Mouse (Mus musculus): ENCODE data around the gene Fmnl2.

Gene Fmnl2

DNA sequence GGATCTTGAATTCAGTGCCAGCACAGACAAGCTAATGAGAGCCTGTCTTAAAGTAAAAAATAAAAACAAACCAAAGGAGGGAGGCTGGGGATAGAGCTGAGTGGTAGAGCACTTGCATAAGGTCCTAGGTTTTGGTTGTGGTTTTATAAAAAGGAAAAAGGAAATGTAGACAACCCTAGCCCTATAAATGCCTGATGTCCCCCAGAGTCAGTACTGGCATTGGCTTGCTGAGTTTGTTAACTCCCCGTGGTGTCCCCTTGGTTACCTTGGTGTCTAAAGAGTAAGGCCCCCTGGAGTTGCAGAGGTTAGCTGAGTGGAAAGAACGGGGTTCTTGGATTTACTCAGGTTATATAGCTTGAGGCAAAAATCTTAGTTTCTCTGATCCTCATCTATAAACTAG is 55.7 kb downstream of the Fmnl2 start:
- DNase-seq (ENCODE audit: low read depth, low spot score), result no peak

DNA sequence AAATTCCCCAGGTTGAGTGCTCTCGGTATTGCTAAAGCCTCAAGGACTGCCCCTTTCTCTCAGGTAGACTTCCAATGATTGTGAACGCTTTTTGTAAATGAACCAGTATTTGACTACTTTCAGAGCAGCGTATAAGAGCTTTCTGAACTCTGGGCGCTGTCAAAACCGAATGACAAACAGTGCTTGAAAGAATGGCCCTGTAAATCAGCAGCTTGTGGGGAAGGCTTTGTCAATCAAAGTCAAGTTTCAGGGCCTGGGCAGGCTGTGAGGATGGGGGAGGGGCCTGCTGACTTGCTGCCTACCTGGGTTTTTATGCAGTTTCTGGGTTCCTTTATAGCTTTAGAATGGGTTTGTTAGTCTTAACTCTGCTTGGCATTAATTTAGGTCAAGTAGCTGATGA is 56.1 kb downstream of the Fmnl2 start:
- DNase-seq (ENCODE audit: low read depth, low spot score), result no peak

DNA sequence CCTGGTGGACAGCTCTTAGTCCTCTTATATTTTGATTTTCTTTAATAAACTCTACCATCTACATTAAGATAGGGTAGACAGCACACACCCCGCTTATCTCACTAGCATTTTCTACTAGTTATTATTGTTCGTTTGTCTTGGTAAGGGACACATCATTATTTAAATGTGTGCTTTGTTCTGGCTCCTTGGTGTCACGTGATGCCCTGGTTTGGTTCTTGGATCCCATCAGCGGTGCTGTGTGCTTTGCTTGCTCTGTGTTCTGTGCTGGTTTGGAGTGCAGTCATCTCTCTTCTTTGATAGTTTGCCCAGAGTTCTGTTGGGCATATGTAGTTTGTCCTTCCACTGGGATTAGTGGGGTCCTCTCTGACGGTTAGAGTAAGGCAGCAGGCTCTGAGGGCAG is 57.9 kb downstream of the Fmnl2 start:
- DNase-seq (ENCODE audit: low read depth, low spot score), result no peak

DNA sequence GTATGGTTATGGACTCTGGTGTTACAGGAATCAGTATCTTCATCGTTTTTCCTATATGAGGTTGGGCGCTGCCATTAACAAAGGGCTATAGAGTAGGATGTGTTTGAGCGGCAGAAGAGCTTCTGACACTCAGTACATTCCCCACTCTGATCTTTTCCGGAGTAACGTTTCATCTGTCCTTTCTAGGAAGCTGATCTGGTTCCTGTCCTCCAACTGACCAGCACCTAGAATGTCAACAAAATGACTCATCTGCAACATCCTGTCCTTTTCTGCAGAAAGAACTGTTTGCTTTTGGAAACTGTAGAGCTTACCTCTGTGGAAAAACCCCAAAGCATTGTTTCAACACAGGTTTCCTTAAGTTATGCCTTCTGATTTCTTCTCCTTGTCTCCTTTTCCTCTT is 60.4 kb downstream of the Fmnl2 start:
- DNase-seq (ENCODE audit: low read depth, low spot score), result no peak

DNA sequence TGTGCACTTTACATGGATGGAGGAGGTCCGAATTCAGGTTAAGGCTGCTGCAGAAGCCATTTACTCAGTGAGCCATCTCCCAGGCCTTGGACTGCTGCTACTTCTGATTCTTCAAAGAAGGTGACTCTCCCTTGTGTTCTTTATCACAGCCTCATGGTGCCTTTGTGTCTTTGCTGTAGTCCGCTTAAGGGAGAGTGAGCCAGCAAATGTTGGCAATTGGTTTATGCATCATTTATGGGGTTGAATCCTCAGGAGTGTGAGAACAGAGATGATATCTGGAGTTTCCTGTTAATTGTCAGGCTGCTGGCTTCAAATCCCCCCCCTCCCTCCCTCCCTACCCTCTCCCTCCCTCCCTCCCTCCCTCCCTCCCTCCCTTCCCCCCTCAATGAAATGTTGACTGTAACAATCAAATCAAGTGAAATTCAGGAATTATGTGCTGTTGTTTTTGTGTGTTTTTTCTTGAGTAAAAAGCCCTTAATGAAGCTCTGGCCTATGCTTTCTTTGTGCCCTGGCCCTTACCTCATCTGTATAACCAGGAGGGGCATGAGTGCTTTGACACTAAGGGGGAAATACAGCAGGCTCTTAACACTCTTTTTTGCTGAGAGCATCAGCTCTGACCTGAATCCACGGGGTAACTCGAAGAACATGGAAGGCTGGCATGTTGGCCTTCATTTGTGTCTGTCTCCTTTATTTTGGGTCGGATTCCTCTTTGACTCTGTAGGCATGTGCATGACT is 63.2 kb downstream of the Fmnl2 start:
- no peak for DNase-seq (ENCODE audit: low read depth, low spot score)

DNA sequence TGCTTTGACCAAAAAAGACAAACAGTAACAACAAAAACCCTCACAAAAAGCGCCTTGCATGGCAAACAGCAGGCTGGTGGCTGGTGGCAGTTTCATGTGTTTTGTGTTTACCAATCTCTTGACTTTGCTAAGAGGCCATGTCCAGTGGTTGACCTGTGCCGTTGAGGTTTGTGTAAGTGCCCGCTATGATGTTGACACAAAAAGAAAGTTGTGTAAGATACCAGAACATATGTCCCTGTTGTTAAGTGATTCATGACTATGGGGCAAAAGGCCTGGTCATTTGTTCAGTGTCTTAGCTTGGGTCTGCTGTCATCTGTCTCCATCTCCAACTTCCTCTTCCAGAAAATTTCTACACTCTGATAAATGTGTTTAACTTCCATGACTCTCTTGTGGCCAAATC is 67.4 kb downstream of the Fmnl2 start:
- no peak for DNase-seq (ENCODE audit: low read depth, low spot score)

DNA sequence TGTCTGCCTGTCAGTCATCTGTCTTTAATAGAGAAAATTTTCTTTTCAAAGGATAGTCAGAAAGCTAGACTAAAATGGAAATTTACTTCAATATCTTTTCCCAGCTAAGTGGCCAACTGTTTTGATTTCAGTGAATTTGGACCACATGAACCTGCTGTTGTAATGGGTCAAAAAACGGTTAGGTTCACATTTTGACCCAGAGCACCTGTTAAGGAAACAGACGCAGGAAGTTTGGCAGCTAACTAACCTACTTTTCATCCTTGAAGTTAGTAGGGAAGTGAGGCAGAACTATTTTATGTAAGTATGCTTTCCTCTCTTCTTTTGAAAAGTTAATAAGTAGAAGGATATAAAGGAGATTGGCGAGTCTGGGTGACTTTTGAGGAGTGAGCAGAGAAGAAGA is 69.7 kb downstream of the Fmnl2 start:
- no peak for DNase-seq (ENCODE audit: low read depth, low spot score)

DNA sequence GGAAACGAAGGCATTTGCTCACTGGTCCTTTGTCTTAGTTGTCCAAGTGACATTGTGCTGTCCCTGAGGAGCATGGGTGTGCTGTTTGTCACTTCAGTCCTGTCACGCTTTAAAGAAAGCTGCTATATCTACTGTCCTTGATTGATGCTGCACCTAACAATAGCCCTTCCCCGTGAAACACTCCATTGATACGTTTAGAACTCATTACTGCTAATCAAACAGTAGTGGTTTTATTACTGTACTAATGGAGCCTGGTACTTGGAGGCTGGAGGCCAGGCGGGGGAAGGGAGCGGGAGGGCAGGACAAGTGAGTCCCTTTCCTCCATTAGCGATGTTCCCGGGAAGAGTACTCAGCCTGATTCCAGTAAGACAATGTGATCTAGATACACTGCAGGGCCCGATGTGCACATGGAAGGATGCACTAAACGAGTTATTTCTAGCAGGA is 70.2 kb downstream of the Fmnl2 start:
- no peak for DNase-seq (ENCODE audit: low read depth, low spot score)

DNA sequence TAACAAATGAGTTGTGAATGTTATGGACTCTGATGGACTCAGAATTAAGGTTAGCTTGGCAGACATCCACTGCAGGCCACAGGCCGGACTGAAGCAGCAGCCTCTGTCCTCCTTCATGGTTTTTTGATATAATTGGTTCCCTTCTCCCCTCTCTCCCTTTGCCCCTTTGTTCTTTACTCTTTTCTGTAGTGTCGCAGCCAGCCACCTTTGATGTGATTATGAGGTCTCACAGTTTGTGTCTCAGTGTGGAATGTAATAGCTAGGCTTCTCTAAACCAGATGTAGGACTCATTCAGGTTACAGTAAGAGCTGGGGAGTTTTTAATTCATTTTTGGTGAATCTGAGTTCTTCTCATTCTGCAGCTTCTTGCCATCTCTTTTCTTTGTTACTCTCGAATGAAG is 70.7 kb downstream of the Fmnl2 start:
- no peak for DNase-seq (ENCODE audit: low read depth, low spot score)

DNA sequence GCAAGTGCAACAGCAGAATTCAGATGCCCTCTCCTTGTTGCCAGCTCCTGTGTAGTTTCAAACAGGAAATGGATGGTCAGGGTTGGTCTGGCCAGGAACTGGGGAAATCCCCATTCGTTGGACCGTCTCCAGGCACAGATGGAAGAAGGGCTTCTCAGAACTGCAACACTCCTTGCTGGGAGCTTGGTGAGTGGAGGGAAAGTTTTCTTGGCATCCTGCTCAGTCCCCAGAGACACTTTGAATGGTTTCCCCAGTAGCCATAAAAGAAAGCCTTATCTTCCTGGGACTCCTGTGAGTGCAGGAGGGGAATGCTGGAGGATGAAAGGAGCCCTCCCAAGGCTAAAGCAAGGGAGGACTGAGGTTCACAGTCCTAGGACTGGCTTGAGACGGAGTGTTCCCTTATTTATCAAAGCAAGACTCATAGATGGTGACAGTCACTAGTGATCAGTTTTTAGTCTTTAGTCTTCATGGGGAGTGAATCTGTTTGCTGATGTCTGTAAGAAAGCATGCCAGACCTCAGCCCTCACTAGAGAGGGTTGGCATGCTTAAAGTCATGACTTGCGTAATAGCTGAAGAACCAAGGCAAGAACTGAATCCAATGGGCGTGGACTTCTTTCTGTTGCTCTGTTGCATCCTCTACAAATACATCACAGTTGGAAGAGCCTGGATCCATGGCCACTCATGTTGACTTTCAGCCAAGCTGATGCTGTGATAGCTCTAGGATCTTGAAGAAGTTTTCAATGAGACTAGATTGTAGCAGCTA is 72.6 kb downstream of the Fmnl2 start:
- DNase-seq (ENCODE audit: low read depth, low spot score), result no peak

DNA sequence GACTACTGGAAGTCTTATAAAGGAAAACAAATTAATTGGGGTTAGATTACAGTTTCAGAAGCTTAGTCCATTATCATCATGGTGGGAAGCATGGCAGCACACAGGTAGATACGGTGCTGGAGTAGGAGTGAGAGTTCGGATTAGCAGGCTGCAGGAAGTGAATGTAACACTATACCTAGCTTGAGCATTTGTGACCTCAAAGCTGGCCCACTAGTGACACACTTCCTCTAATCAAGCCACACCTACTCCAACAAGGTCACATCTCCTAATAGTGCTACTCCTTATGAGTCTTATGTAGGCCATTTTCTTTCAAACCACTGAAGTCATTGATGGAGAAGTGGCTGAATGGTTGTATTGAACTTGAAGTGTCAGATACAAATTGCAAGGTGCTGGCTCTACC is 73.7 kb downstream of the Fmnl2 start:
- DNase-seq (ENCODE audit: low read depth, low spot score), result no peak

DNA sequence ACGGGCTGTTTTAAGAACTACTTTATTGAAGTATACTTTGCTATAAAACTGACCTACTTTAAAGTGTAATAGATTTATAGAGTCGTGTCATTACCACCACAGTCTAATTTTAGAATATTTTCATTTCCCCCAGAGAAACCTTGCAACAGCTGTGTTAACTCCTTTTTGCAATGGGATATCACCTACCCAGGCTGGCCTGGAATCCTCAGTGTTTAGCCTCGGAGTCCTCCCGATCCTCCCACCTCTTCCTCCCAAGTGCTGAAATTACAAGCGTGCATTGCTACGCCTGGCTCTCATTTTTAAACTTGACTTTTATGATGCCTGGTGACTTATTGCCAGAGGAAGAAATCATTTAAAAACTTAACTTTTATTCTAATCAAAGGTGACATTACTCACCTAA is 78.2 kb downstream of the Fmnl2 start:
- no peak for DNase-seq (ENCODE audit: low read depth, low spot score)

DNA sequence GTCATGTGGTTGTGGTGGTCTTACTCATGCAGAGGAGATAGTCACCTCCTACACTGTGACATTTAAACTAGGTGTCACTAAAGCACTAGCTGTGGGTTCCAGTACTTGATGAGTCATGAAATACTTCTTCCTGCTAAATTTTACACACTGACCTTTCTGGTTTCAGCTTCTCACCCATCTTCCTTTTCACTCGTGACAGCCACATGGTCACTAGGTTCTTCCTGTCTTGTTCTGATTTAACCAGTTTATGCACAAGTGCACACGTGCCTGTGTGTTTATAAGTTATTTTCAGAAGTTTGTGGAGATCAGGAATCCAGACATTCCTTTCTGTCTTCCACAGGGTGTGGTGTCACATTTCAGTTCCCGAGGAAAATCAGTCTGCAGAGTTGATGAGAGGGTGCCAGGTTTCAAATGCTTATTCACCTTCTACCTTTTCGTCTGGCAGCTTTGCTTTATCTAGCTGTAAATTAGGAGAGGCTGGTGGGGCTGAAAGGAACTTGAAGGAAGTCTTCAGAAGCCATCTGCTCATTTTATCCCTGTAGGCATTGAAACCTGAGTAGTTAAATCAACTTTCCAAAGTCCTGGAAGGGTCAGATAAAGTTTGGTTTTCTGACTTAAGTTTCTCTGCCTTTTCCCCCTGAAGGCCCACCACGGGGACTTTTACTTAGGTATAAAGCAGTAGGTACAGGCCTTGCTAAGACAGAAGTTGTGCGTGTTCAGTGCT is 80.9 kb downstream of the Fmnl2 start:
- no peak for DNase-seq (ENCODE audit: low read depth, low spot score)

DNA sequence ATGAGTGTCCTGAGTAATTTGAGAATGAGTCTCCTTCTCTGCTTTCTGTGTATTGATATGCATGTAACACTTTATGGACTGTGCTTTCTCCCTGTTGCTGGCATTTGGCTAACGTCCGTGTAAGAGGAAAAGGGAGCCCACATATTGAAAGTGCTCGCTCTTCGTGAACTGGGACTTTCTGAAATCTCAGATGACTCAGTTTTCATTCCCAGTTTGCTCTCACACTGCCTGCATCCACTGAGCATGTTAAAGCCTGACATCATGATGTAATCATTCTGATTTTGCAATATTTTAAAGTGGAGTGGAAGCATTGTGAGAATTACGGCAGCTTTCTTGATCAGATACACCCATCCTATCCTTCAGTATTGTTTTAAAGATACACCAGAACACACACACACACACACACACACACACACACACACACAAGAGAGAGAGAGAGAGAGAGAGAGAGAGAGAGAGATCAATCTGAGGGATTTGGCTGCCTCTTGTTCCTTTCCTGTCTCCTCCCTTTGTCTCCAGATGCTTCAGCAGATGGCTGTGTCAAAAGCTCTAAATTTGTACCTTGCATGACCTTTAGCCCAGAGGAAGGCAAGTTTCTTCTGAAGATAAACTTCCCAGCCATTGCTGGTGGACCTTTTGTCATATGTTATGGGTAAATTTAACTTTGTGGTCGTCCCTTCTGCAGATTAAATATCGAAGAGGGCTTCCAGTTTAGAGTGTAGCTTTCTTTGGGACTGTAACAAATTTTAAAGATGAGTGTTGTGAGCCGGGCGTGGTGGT is 86.2 kb downstream of the Fmnl2 start:
- no peak for DNase-seq (ENCODE audit: low read depth, low spot score)

DNA sequence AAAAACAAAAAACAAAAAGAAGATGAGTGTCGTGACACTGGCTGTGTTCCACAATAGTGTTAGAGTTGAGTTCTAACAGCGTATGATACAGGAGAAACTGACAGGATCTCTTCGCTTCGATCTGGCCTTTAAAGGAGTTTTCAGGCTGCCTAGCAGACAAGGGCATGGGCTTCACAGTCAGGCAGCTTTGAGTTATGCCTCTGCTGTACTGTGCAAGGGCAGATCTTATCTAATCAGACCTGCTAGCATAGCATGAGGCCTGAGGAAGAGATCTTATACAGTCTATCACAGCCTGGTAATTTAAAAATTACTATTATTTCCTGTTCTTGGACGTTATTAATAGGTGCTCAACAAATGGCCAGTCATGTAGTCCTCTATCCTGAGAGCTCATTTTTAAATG is 86.9 kb downstream of the Fmnl2 start:
- DNase-seq (ENCODE audit: low read depth, low spot score), result no peak

DNA sequence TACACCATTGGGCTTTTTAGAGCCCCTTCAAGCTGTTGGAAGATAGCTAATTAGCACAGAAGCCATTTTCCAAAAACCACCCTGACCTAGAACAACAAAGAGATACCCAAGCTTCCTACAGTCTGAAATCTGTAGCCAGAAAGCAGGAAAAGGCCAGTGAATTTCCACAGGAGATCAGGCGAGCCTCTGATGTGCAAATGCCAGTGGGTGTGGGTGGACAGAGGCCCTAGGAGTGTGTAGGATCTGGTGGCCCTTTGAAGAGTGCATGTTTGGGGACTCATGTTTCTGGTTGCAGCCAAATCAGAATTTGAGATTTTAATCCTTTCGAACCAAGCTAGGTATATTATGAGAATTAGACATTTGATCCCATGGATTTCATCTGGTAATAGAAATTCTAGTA is 88.4 kb downstream of the Fmnl2 start:
- no peak for DNase-seq (ENCODE audit: low read depth, low spot score)

DNA sequence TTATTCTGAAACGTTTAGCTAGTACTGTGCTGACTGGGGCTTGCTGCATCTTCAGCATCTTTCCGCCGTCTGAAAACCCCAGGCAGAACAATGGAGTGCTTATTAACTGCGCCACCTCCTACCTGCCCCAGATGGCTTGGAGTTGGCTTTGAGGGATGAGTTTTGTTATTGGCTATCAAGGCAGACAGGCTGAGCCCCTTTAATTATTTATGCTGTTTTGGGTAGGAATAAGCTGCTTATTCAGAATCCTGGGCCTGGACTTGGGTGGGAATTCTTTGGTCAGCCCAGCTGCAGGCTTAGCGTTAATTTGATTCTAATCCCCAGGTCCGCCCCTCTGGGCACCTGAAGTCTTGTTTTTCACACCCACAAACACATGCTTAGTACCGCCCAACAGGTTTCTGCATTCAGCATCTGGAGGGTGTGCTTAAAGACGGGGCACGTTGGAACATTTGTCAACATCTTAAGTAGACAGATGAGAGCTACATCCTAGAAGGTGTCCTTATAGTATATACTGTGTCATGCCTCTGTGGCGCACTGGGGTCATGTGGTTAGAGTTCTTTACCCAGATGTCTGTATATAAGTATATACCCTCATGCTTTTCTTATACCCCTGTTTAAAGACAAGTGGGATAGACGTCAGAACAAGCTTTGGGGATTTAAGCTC is 89.0 kb downstream of the Fmnl2 start:
- no peak for DNase-seq (ENCODE audit: low read depth, low spot score)

DNA sequence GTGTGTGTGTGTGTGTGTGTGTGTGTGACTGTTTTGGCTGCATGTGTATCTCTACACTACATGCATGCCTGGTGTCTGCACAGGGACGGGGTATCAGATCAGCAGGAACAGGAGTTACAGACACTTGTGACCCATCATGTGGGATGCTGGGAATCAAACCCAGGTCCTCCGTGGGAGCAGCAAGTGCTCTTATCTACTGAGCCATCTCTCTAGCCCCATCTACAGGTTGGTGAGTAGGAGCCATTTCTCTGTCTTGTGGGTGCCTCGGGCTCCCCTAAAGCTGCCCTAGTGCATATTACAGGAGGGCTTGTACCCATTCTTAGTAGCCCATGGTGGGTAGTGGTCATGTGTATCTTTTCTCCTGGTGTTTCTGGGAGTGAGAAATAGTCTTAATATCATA is 90.7 kb downstream of the Fmnl2 start:
- DNase-seq (ENCODE audit: low read depth, low spot score), result peak; percentile 29

DNA sequence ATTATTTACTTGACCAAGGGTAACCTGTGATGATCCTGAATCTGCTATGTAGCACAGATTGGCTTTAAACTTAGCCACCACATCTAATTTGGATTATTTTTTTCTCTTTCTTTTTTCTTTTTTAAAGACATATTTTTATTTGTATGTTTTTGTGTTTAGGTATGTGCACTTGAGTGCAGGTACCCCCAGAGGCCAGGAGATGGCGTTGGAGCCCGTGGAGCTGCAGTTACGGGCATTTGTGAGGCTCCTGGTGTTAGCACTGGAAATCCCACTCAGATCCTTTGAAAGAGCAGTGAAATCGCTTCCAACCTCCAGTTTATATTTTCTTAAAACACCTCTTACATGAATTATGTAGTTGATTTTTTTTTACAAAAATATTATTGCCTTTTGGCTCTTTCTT is 91.9 kb downstream of the Fmnl2 start:
- DNase-seq (ENCODE audit: low read depth, low spot score), result peak; percentile 12

DNA sequence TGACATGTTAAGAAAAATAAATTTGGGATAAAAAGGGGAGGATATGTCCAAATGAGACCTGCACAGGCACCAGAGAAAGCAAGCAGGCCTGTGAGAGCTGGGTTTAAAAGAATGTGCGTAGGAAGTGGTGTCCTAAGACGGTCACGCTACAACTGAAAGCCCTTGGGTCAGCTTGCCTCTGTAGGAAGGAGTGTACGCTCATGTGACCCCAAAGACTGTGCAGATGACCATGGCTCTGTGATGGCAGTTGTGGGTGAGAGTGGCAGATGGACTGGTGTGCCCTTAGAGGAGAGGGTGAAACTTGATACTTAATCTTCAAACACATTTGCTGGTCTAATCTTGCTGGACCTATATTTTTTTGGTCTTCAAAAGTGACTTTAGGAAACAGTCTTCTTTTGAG is 92.6 kb downstream of the Fmnl2 start:
- DNase-seq (ENCODE audit: low read depth, low spot score), result no peak

DNA sequence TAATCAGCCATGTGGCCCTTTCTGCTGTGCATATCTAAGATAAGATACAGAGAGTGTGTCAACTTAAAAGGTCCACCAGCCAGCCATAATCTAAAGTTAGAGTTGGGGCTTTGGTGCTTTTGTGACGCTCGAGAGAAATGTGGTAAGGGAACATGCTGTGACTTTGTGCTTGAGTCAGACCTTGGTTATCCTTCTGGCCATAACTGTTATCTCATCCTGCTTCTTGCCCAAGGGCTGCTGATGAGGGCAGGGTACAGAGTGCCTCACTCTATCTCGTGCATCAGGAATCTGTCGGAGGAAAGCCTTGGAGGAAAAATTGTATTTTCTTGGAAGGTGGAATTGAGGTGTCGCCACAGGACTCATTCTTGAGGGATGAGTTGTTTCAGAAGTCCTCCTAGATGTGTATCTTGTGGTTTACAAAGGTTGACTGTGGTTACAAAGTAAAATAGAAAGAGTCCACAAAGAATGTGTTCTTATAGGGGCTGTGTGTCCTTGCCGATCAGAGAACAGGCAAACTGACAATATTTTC is 94.6 kb downstream of the Fmnl2 start:
- no peak for DNase-seq (ENCODE audit: low read depth, low spot score)

All from A20 (cell line).